Mouse (Mus musculus) heart, postnatal 0 days (tissue): ENCODE results near the gene Ell2.

Experiments used
- CTCF ChIP-seq: IDR thresholded peaks from 2 replicates; pipeline ENCODE4 v1.5.1; 2016; ENCODE audit warnings: antibody characterized with exemption, control low read depth, low read depth
- EP300 ChIP-seq: IDR thresholded peaks from 2 replicates; pipeline ENCODE4 v1.6.1; 2016; ENCODE audit warnings: antibody characterized with exemption, low read depth

GRCm38 (mm10) chr13:75789061-75789834 is 82.7 kb downstream of the Ell2 start:
- TF ChIP-seq CTCF: no peak
- no peak for TF ChIP-seq EP300
